Mouse (Mus musculus): ENCODE data around the gene Trip4. TPM values are rescaled to one million over a fixed set of nuclear protein-coding genes. Genes with fewer than 3 reads are reported as not detected.
"Not testable (repeated sequence)": the region's sequence is repeated elsewhere in the genome, so short reads cannot be mapped to it uniquely, and the experiment has no call there.

Gene Trip4
- polyA plus RNA-seq, 1 experiment, result 83.4 TPM

DNA sequence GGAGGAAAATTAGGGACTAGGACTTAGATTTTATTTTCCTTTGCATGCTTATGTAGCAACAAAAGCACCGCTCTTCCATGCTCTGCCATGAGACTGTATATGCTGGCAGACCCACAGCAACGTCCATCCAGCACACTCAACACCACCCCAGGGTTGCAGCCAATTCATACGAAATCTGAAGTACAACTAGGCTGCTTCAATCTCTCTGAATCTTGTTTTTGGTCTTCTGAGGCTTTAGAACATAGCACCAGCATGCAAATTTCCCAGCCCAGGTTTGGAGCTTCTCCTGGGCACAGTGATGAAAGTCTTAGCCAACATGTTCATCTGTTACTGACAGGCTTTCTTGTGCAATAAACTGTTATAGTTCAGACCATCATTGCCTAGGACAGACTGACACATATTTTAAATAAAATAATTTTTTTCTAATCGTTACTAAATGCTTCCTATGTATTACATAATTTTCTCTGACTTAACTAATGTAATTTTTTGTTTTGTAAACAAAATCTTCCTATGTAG is 120.7 kb downstream of the Trip4 start:
- TF ChIP-seq POLR2A (IDR thresholded peaks at IDR 0.05; ENCODE audit: control insufficient read depth, low read depth, low read length) (no peak), CTCF (IDR thresholded peaks at IDR 0.05; ENCODE audit: control insufficient read depth, insufficient read depth, insufficient replicate concordance, low read depth, low read length) (no peak)
- H3K4me3 ChIP-seq (ENCODE audit: control insufficient read depth, low read depth, low read length), result no peak overlapping the region
- no peaks in the 10 kb centered on the region for H3K27me3 ChIP-seq (ENCODE audit: control insufficient read depth, insufficient read depth, low read length)
- H3K27ac ChIP-seq (ENCODE audit: control insufficient read depth, insufficient read depth, low read depth, low read length), result no peak overlapping the region
- H3K36me3 ChIP-seq (ENCODE audit: control insufficient read depth, insufficient read depth, low read length), result no peaks in the 10 kb centered on the region; the same call in 1 of the 2 replicates
- no peaks in the 10 kb centered on the region for H3K4me1 ChIP-seq (ENCODE audit: control insufficient read depth, insufficient read depth, low read length)

- Histone ChIP-seq H3K4me1 (ENCODE audit: control insufficient read depth, insufficient read depth, low read length) (no peaks in the 10 kb centered on the region), H3K36me3 (ENCODE audit: control insufficient read depth, insufficient read depth, low read length) (no peaks in the 10 kb centered on the region; the same call in 1 of the 2 replicates), H3K4me3 (ENCODE audit: control insufficient read depth, low read depth, low read length) (no peak overlapping the region), H3K27me3 (ENCODE audit: control insufficient read depth, insufficient read depth, low read length) (no peaks in the 10 kb centered on the region), H3K27ac (ENCODE audit: control insufficient read depth, insufficient read depth, low read depth, low read length) (no peak overlapping the region)
- TF ChIP-seq POLR2A (IDR thresholded peaks at IDR 0.05; ENCODE audit: control insufficient read depth, low read depth, low read length) (no peak), CTCF (IDR thresholded peaks at IDR 0.05; ENCODE audit: control insufficient read depth, insufficient read depth, insufficient replicate concordance, low read depth, low read length) (no peak)
These were observed 121.5 kb downstream of the Trip4 start for GRCm38 (mm10) chr9:65786885-65787787.

GRCm38 (mm10) chr9:65785772-65786368 is 122.7 kb downstream of the Trip4 start:
- no peak for TF ChIP-seq CTCF (IDR thresholded peaks at IDR 0.05; ENCODE audit: control insufficient read depth, insufficient read depth, insufficient replicate concordance, low read depth, low read length)
- no peak for TF ChIP-seq POLR2A (IDR thresholded peaks at IDR 0.05; ENCODE audit: control insufficient read depth, low read depth, low read length)
- no peak overlapping the region for H3K4me3 ChIP-seq (ENCODE audit: control insufficient read depth, low read depth, low read length)
- H3K27me3 ChIP-seq (ENCODE audit: control insufficient read depth, insufficient read depth, low read length), result no peaks in the 10 kb centered on the region
- no peak overlapping the region for H3K27ac ChIP-seq (ENCODE audit: control insufficient read depth, insufficient read depth, low read depth, low read length)
- no peaks in the 10 kb centered on the region; the same call in 1 of the 2 replicates for H3K36me3 ChIP-seq (ENCODE audit: control insufficient read depth, insufficient read depth, low read length)
- no peaks in the 10 kb centered on the region for H3K4me1 ChIP-seq (ENCODE audit: control insufficient read depth, insufficient read depth, low read length)

DNA sequence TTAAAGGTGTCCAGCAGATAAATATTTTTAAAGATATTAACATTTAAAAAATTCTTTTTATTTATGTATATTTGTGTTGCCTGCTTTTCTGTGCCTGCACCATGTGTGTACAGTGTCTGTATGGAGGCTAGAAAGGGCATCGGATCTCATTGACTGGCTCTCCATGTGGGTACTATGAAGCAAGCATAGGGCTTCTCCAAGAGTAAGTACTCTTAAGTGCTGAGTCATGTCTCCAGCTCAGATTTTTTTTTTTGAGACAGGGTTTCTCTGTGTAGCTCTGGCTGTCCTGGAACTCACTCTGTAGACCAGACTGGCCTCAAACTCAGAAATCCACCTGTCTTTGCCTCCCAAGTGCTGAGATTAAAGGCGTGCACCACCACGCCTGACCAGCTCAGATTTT is 129.0 kb downstream of the Trip4 start:
- H3K27me3 ChIP-seq (ENCODE audit: control insufficient read depth, insufficient read depth, low read length); H3K36me3 ChIP-seq (ENCODE audit: control insufficient read depth, insufficient read depth, low read length); H3K4me3 ChIP-seq (ENCODE audit: control insufficient read depth, low read depth, low read length); H3K27ac ChIP-seq (ENCODE audit: control insufficient read depth, insufficient read depth, low read depth, low read length); H3K4me1 ChIP-seq (ENCODE audit: control insufficient read depth, insufficient read depth, low read length): not testable (repeated sequence)

Other genes starting within 250 kb of the Trip4 start
- gene Oaz2, start 240.8 kb downstream of the Trip4 start, polyA plus RNA-seq (2012; rRNA removed), result 147 and 148 TPM in 2 replicates
- gene Zfp609, start 81.2 kb downstream of the Trip4 start, polyA plus RNA-seq (2012; rRNA removed), result 9.8 and 10.4 TPM in 2 replicates
- 0.56 and 0.63 TPM in 2 replicates for gene Pclaf, start 18.6 kb downstream of the Trip4 start, polyA plus RNA-seq (2012; rRNA removed)
- gene Csnk1g1, start 130 bp upstream of the Trip4 start, polyA plus RNA-seq (2012; rRNA removed), result 17.5 and 20.3 TPM in 2 replicates
- 66.6 and 68.0 TPM in 2 replicates for gene Ppib, start 151.4 kb upstream of the Trip4 start, polyA plus RNA-seq (2012; rRNA removed)
- gene Snx22, start 160.9 kb upstream of the Trip4 start, polyA plus RNA-seq (2012; rRNA removed), result 0.10 and 0.22 TPM in 2 replicates
- gene Snx1, start 217.8 kb upstream of the Trip4 start, polyA plus RNA-seq (2012; rRNA removed), result 98.1 and 102 TPM in 2 replicates
- 15.1 and 18.2 TPM in 2 replicates for gene Ciao2a, start 217.8 kb upstream of the Trip4 start, polyA plus RNA-seq (2012; rRNA removed)
- 0.67 and 0.70 TPM in 2 replicates for gene Dapk2, start 249.4 kb upstream of the Trip4 start, polyA plus RNA-seq (2012; rRNA removed)